Mouse (Mus musculus) C3H10T1/2 (cell line): ENCODE data around the gene Lims1. TPM values are rescaled to one million over a fixed set of nuclear protein-coding genes. Genes with fewer than 3 reads are reported as not detected.

Source experiments
- polyA plus RNA-seq, 2 experiments: library from polyadenylated mRNA; unstranded; fragments of >200 nt; fragmentation: generic; extraction: Trizol; gene quantifications; one replicate each; pipeline ENCODE4 v1.2.1; 2012; ENCODE audit warnings: missing spikeins in 2 of 2

Lims1 gene
- polyA plus RNA-seq: 10 to 100 TPM in 1 of 2 experiments, 1 to 10 TPM in 1; 1.3 to 12.8 TPM

GRCm38 (mm10) chr10:58323028-58323991 lies at the start of gene Lims1:
Gene Lims1, plus strand, starts transcription at chr10:58323466.

GRCm38 (mm10) chr10:58446384-58447279 lies 123.4 kb downstream of the Lims1 start, which contains the start of gene Ranbp2:
Gene Ranbp2, plus strand, starts transcription at chr10:58446920.

Other genes with a start within 250 kb of the Lims1 start
- not detected for gene AW822073, start 98.5 kb upstream of the Lims1 start, polyA plus RNA-seq
- not detected for gene Duxf3, start 90.8 kb upstream of the Lims1 start, polyA plus RNA-seq
- gene Gm4981, start 86.8 kb upstream of the Lims1 start, polyA plus RNA-seq: not detected
- gene Gcc2, start 68.0 kb upstream of the Lims1 start, polyA plus RNA-seq: 1 to 10 TPM in 1 of 2 experiments, under 1 TPM in 1; 0.49 to 6.7 TPM
- 1 to 10 TPM in 1 of 2 experiments, under 1 TPM in 1; 0.30 to 3.3 TPM for gene Ranbp2, start 123.5 kb downstream of the Lims1 start, polyA plus RNA-seq
- gene Ccdc138, start 174.5 kb downstream of the Lims1 start, polyA plus RNA-seq: under 1 TPM; 0.33 to 0.87 TPM